Mouse (Mus musculus): ENCODE data around the gene Gm10295.

Gm10295 gene

DNA sequence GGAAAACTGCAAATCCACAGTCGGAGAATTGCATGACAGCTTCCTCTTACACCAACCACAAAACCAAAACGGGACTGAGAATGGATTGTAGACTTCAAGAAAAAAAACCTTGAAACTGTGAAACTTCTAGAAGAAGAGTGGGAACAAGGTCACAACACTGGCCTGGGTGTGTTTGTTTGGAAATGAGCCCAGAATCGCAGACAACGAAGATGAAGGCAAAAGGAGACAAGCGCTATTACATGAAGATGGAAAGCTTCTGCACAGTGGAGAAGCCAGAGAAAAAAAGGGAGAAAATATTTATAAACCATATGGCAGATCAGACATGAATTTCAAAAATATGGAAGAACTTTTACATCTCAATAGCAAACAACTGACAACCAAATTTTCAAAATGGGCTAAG is 4.3 kb upstream of the Gm10295 start:
- no peak for DNase-seq (ENCODE audit: low read depth, low spot score)

DNA sequence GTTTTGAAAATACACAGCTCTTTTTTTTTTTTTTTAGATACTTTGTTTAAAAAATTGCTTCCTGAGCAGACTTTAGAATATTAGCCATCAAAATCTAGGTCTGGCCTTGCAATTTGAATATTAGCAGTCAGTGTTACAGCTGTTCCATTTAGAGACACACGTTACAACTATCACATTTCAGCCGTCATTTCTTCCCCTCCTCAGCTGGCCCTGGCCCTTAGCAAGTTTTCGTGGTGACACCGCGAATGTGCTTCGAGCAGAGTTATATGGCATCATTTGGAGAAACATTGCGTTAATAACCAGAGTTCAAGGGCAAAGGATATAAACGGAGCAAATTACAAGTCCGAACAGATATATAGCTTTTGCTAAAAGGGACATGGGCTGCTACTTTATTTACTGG is 2.4 kb downstream of the Gm10295 start:
- DNase-seq (ENCODE audit: low read depth, low spot score): no peak

DNA sequence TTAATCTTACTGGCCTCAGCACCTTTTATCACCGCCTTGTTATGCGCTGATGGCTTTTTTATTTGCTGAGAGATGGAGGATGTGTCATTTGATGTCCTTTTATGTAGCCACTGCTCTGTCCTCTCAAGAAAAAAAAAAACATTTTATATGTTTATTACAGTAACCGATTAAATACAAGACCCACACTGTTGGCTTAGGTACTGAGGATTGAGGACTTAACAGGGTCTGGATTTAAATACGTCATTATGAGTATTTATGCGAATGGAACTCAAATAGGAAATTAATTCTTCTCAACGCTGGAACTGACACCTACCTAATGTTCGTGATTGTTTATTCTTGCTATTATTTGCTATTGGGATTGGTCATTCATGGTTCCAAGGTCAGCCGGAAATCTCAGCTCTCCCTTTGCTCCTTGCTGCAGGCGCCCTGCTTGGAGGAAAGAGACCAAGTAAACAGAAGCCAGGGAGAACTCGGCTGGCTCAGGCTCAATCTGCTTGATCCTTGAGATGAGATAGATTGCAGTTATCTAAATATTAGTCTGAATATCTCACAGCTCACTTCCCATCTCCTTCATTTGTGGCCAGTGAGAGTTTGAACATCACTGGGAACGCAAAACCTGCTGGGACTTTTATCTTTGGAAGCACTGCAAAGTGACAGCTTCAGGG is 26.2 kb downstream of the Gm10295 start:
- DNase-seq (ENCODE audit: low read depth, low spot score): no peak

DNA sequence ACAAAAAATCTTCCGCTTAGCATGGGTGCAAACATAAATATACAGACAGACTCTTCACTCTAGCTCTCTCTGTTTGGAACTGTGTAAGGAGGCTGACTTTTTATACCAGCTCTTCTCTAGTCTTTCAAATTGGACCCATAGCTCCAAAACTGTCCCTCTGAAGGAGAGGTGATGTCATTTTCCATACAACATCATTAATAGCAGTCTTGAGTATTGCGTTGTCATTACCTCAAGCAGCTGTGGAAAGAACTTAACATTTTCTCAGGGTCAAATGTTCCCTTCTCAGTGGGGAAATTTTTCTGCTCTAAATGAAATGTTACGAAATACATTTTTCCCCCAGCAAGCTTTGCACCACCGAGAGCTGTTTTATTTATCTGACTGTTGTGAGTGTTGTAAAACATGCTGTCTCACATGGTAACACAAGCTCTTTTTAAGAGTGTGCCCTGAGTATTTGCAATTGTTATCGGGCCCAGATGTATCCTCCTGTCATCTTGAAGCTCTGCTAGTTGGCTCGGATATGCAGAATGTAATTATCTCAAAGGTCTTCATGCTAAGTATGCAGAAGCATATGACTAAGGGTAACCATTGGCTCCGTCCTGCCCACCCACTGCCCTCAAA is 38.0 kb downstream of the Gm10295 start:
- no peak for DNase-seq (ENCODE audit: low read depth, low spot score)

DNA sequence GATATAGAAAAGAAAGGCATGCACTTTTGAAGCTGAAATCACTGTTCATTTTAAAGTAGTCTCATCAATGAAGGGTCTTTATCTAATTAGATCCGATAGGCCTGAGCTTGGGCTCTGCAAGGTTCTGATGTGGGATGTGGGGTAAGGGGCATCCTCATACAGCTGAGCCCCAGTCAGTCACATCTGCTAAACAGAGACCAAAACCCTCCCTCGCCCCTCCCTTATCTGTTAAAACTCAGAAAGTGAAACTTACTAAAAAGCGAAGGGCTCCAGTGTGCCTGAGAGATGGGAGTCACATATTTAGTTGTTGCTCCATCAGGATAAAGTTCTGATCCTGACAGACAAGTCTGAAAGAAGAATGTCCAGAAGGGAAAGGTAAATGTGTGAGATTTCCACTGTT is 38.9 kb downstream of the Gm10295 start:
- DNase-seq (ENCODE audit: low read depth, low spot score): no peak

DNA sequence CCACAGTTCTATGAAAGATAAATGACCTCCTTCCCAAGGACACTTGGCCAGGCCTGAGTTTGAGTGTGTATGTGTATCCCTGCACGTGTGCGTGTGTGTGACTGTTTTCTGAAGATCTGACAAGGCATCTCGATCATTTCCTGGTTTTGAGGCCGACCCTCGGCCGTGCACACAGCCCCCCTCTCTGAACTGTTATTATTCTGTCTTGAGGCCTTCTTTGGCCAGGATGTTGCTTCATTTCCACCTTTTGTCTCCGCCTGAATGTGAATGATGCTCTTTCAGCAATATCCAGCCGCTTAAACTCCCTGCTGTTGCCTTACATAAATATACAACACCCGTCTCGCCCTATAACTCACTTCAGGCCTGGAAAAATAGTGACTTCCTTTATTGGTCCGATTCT is 39.9 kb downstream of the Gm10295 start:
- peak; percentile 52 for DNase-seq (ENCODE audit: low read depth, low spot score)

DNA sequence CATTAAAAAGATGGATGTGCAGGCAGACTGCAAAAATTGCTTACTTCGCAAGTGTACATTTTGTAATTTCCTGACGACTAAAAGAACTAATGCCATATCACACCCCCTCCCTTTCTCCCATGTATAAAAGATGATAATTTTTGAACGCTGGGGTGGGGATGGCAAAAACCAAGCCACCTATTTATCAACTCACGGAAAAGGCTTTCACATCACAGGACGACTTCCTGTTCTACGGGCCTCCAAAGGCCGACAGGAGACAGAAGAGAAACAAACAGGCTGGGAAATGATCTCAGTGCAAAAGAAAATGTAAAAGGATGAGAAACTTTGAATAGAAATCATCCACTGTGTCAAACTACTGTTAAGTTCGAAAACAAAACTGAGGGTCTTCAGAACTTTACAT is 43.2 kb downstream of the Gm10295 start:
- DNase-seq (ENCODE audit: low read depth, low spot score): no peak

DNA sequence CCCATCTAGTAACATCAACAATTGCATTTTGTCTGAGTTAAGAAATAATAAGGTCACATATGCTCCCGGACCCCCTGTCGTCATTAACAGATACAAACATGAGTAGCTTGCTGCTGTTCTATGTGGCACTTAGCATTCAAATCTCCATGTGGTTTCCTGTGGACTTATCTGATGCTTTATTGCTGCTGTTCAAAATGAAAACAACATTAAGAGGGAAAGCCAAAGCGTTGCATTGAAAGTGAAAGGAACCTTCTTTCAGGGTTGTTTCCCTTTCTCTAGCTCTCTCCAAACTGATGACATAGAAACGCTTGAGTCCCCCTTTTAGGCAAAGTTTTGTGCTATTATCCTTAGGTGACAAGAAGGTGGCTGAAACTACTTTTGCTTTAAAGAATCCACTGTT is 48.6 kb downstream of the Gm10295 start:
- no peak for DNase-seq (ENCODE audit: low read depth, low spot score)

Data from mesoderm, embryonic 11.5 days (tissue).